9 mouse cellular contexts compared by ENCODE assay signal in genomic region chr11:53524905-53525304, GRCm38 (mm10). TPM values are rescaled to one million over a fixed set of nuclear protein-coding genes. Genes with fewer than 3 reads are reported as not detected.
A peak's percentile ranks its signal among the peaks of the same experiment; 100 is the strongest.
DNase-seq lines count a peak whose midpoint lies in the region; ATAC-seq and TF ChIP-seq lines count a peak whose summit lies in the region.
"Had no signal": no experiment of that assay in that cellular context is flagged by ENCODE, and none has a peak within 500 bp of the region (broad histone marks: within the 10 kb centered on the region; RNA-seq: fewer than 3 reads in every experiment).

No protein-coding gene starts in this region.

- peaks cover 57 to 71% of the 10 kb centered on the region in 2 experiments for H3K4me1 ChIP-seq in heart, embryonic 14.5 days (ENCODE audit: control insufficient read depth in 2 of 2, insufficient read depth in 2 of 2, low read length in 2 of 2)
- peaks cover 42% of the 10 kb centered on the region for H3K4me1 ChIP-seq in E14TG2a.4 (replicated peaks; ENCODE audit: low read depth, low read length)
- peaks cover 79% of the 10 kb centered on the region for H3K4me1 ChIP-seq in limb, embryonic 10.5 days

- H3K9ac ChIP-seq in heart, embryonic 14.5 days (ENCODE audit: low read length): no peak overlapping the region

- no peak for DNase-seq in heart, adult 18-20 months
- peak; percentile 46 for DNase-seq in 416B (ENCODE audit: low read depth)
- no peak for DNase-seq in limb, embryonic 10.5 days (ENCODE audit: low spot score)
- DNase-seq in Muller cell, postnatal 12 days (ENCODE audit: inconsistent ontology term): no peak
- no peak for DNase-seq in layer of hippocampus, adult 9-11 months

- H3K4me3 ChIP-seq in heart, embryonic 14.5 days (ENCODE audit: control insufficient read depth in 1 of 2, insufficient read depth in 1 of 2, low read depth in 1 of 2, low read length in 2 of 2): no peak overlapping the region
- H3K4me3 ChIP-seq in E14TG2a.4 (replicated peaks; ENCODE audit: low read length): no peak overlapping the region
- H3K4me3 ChIP-seq in limb, embryonic 10.5 days: no peak overlapping the region

- no peaks in the 10 kb centered on the region for H3K9me3 ChIP-seq in heart, embryonic 14.5 days (ENCODE audit: control insufficient read depth, low read length)
- no peaks in the 10 kb centered on the region for H3K9me3 ChIP-seq in E14TG2a.4 (ENCODE audit: low read length)
- H3K9me3 ChIP-seq in limb, embryonic 10.5 days (replicated peaks): no peaks in the 10 kb centered on the region

- WGBS in heart, embryonic 14.5 days: 69% methylated on average over 6 of the region's 6 CpGs
- 82% methylated on average over 6 of the region's 6 CpGs for WGBS in limb, embryonic 10.5 days

- peak overlapping the region; percentile 41 to 75; a peak in 3 of 4 replicates for H3K27ac ChIP-seq in heart, embryonic 14.5 days (replicated peaks in 1 of 2; ENCODE audit: control insufficient read depth in 1 of 2, insufficient read depth in 1 of 2, low read depth in 2 of 2, low read length in 2 of 2)
- peak overlapping the region; percentile 70; the same call in 1 of the 2 replicates for H3K27ac ChIP-seq in limb, embryonic 10.5 days

- TF ChIP-seq CTCF in E14TG2a.4 (conservative IDR thresholded peaks at IDR 0.05; ENCODE audit: low read length): peak; percentile 64

- no peaks in the 10 kb centered on the region for H3K36me3 ChIP-seq in heart, embryonic 14.5 days (ENCODE audit: control insufficient read depth, insufficient read depth, low read length)
- H3K36me3 ChIP-seq in E14TG2a.4 (ENCODE audit: insufficient read depth, low read length): no peaks in the 10 kb centered on the region
- no peaks in the 10 kb centered on the region for H3K36me3 ChIP-seq in limb, embryonic 10.5 days

- ATAC-seq in heart, embryonic 14.5 days (ENCODE audit: insufficient number of reproducible peaks, insufficient read depth, low FRiP score, low read depth): no peak
- ATAC-seq in frontal cortex, adult (ENCODE audit: low TSS enrichment): no peak

- no peak overlapping the region for H3K4me2 ChIP-seq in heart, embryonic 14.5 days (ENCODE audit: low read length)

- no peaks in the 10 kb centered on the region for H3K27me3 ChIP-seq in heart, embryonic 14.5 days (ENCODE audit: control insufficient read depth, insufficient read depth, low read length)
- H3K27me3 ChIP-seq in E14TG2a.4 (ENCODE audit: insufficient read depth, low read length): peaks cover 26% of the 10 kb centered on the region
- no peaks in the 10 kb centered on the region for H3K27me3 ChIP-seq in limb, embryonic 10.5 days (ENCODE audit: low read depth, poor library complexity, severe bottlenecking)

RNA-seq across cellular contexts. Expression of gene Sept8, which starts 5.8 kb away (rescaled TPM):
- polyA plus RNA-seq in heart, embryonic 14.5 days (2014; fragmentation: Nextera tagmentation; extraction: Ambion mirVana): 17.4 and 18.8 TPM in 2 replicates
- 10 to 100 TPM; 24.7 to 24.8 TPM for total RNA-seq in heart, adult 18-20 months (2021)
- polyA plus RNA-seq in limb, embryonic 10.5 days (2016; fragmentation: Nextera tagmentation; extraction: Ambion mirVana): 18.6 and 22.8 TPM in 2 replicates

RNA-seq across cellular contexts. Expression of gene Kif3a, which starts 42.3 kb away (rescaled TPM):
- 38.0 and 38.3 TPM in 2 replicates for polyA plus RNA-seq in heart, embryonic 14.5 days (2014; fragmentation: Nextera tagmentation; extraction: Ambion mirVana)
- 10 to 100 TPM in 1 of 2 experiments, 1 to 10 TPM in 1; 8.4 to 11.2 TPM for total RNA-seq in heart, adult 18-20 months (2021)
- polyA plus RNA-seq in limb, embryonic 10.5 days (2016; fragmentation: Nextera tagmentation; extraction: Ambion mirVana): 52.0 and 69.4 TPM in 2 replicates

RNA-seq across cellular contexts. Expression of gene Sowaha, which starts 44.8 kb away (rescaled TPM):
- polyA plus RNA-seq in heart, embryonic 14.5 days (2014; fragmentation: Nextera tagmentation; extraction: Ambion mirVana): 0.18 and 0.26 TPM in 2 replicates
- total RNA-seq in heart, adult 18-20 months (2021): under 1 TPM; 0.28 to 0.30 TPM
- polyA plus RNA-seq in limb, embryonic 10.5 days (2016; fragmentation: Nextera tagmentation; extraction: Ambion mirVana): 0.13 and 0.51 TPM in 2 replicates
- total RNA-seq: hematopoietic stem cell, adult 5-6 weeks had no signal

RNA-seq across cellular contexts. Expression of gene Gm9945, which starts 44.9 kb away (rescaled TPM):
- not detected in 2 replicates for polyA plus RNA-seq in heart, embryonic 14.5 days (2014; fragmentation: Nextera tagmentation; extraction: Ambion mirVana)
- not detected for total RNA-seq in heart, adult 18-20 months (2021)
- not detected in 2 replicates for polyA plus RNA-seq in limb, embryonic 10.5 days (2016; fragmentation: Nextera tagmentation; extraction: Ambion mirVana)
- total RNA-seq: hematopoietic stem cell, adult 5-6 weeks had no signal

RNA-seq across cellular contexts. Expression of gene Gm9837, which starts 54.6 kb away (rescaled TPM):
- polyA plus RNA-seq in heart, embryonic 14.5 days (2014; fragmentation: Nextera tagmentation; extraction: Ambion mirVana): not detected in 2 replicates
- not detected for total RNA-seq in heart, adult 18-20 months (2021)
- polyA plus RNA-seq in limb, embryonic 10.5 days (2016; fragmentation: Nextera tagmentation; extraction: Ambion mirVana): not detected in 2 replicates
- total RNA-seq: hematopoietic stem cell, adult 5-6 weeks had no signal
